Mouse (Mus musculus) heart, embryonic 10.5 days (tissue): Measurements from ENCODE around the gene Rnps1. TPM values are rescaled to one million over a fixed set of nuclear protein-coding genes. Genes with fewer than 3 reads are reported as not detected.

Source experiments
- polyA plus RNA-seq: library from polyadenylated mRNA; unstranded; fragments of >200 nt; fragmentation: Nextera tagmentation; extraction: Ambion mirVana; gene quantifications from 2 replicates; pipeline ENCODE4 v1.2.1, GENCODE M21; 2016

Rnps1 gene
- polyA plus RNA-seq, 1 experiment from 2014 or later: 345 TPM

Other genes starting within 250 kb of the Rnps1 start
- gene Atp6v0c, start 244.9 kb upstream of the Rnps1 start, polyA plus RNA-seq: 538 and 598 TPM in 2 replicates
- 5.3 TPM in 2 replicates for gene Tbc1d24, start 209.0 kb upstream of the Rnps1 start, polyA plus RNA-seq
- 1.9 and 3.6 TPM in 2 replicates for gene Ntn3, start 205.0 kb upstream of the Rnps1 start, polyA plus RNA-seq
- gene Tedc2, start 193.7 kb upstream of the Rnps1 start, polyA plus RNA-seq: 9.9 and 10.0 TPM in 2 replicates
- gene Ccnf, start 163.1 kb upstream of the Rnps1 start, polyA plus RNA-seq: 67.9 and 78.9 TPM in 2 replicates
- gene Abca17, start 63.5 kb upstream of the Rnps1 start, polyA plus RNA-seq: not detected in 2 replicates
- 7.2 and 8.2 TPM in 2 replicates for gene Abca3, start 62.6 kb upstream of the Rnps1 start, polyA plus RNA-seq
- 146 and 187 TPM in 2 replicates for gene Eci1, start 12.1 kb downstream of the Rnps1 start, polyA plus RNA-seq
- 1.6 and 2.3 TPM in 2 replicates for gene Dnase1l2, start 28.5 kb downstream of the Rnps1 start, polyA plus RNA-seq
- gene E4f1, start 55.7 kb downstream of the Rnps1 start, polyA plus RNA-seq: 27.1 and 30.3 TPM in 2 replicates
- gene Pgp, start 55.8 kb downstream of the Rnps1 start, polyA plus RNA-seq: 86.3 and 91.2 TPM in 2 replicates
- gene Bricd5, start 59.3 kb downstream of the Rnps1 start, polyA plus RNA-seq: 0.48 and 0.69 TPM in 2 replicates
- 22.3 and 22.7 TPM in 2 replicates for gene Mlst8, start 64.5 kb downstream of the Rnps1 start, polyA plus RNA-seq
- gene Caskin1, start 74.0 kb downstream of the Rnps1 start, polyA plus RNA-seq: 0.71 and 1.4 TPM in 2 replicates
- 93.5 and 95.9 TPM in 2 replicates for gene Traf7, start 113.4 kb downstream of the Rnps1 start, polyA plus RNA-seq
- gene Rab26, start 119.6 kb downstream of the Rnps1 start, polyA plus RNA-seq: 1.3 and 2.3 TPM in 2 replicates
- gene Pkd1, start 135.3 kb downstream of the Rnps1 start, polyA plus RNA-seq: 12.3 and 13.9 TPM in 2 replicates
- 56.9 and 66.4 TPM in 2 replicates for gene Tsc2, start 218.1 kb downstream of the Rnps1 start, polyA plus RNA-seq
- 15.0 and 19.8 TPM in 2 replicates for gene Nthl1, start 218.1 kb downstream of the Rnps1 start, polyA plus RNA-seq
- 51.5 and 51.9 TPM in 2 replicates for gene Slc9a3r2, start 235.8 kb downstream of the Rnps1 start, polyA plus RNA-seq
- gene Npw, start 243.9 kb downstream of the Rnps1 start, polyA plus RNA-seq: 0.28 TPM in 1 of 2 replicates, not detected in the other